ENCODE assay signal across 8 mouse cellular contexts in genomic region chr7:123065951-123066351, GRCm38 (mm10). TPM values are rescaled to one million over a fixed set of nuclear protein-coding genes. Genes with fewer than 3 reads are reported as not detected.
DNase-seq lines count a peak whose midpoint lies in the region; ATAC-seq lines count a peak whose summit lies in the region.

No protein-coding gene starts in this region.

- H3K4me2 ChIP-seq in heart, embryonic 16.5 days (ENCODE audit: low read depth, low read length): peak overlapping the region; percentile 15; the same call in 1 of the 2 replicates
- no peak overlapping the region for H3K4me2 ChIP-seq in midbrain, embryonic 15.5 days

- no peak overlapping the region for H3K27ac ChIP-seq in heart, embryonic 16.5 days (ENCODE audit: low read length)
- no peak overlapping the region for H3K27ac ChIP-seq in midbrain, embryonic 15.5 days

- H3K27me3 ChIP-seq in heart, embryonic 16.5 days (ENCODE audit: control insufficient read depth, insufficient read depth, low read length): no peaks in the 10 kb centered on the region
- no peaks in the 10 kb centered on the region for H3K27me3 ChIP-seq in midbrain, embryonic 15.5 days (replicated peaks)

- no peak for ATAC-seq in heart, embryonic 16.5 days (replicated peaks; ENCODE audit: extremely low read depth, insufficient read depth, low FRiP score)
- no peak for ATAC-seq in midbrain, embryonic 15.5 days (replicated peaks)

- H3K36me3 ChIP-seq in heart, embryonic 16.5 days (ENCODE audit: control insufficient read depth, insufficient read depth): no peaks in the 10 kb centered on the region
- no peaks in the 10 kb centered on the region for H3K36me3 ChIP-seq in midbrain, embryonic 15.5 days (replicated peaks)

- 72% methylated on average over 13 of the region's 13 CpGs for WGBS in heart, embryonic 16.5 days
- 86% methylated on average over 13 of the region's 13 CpGs for WGBS in midbrain, embryonic 15.5 days

- intact Hi-C loops in left cerebral cortex, postnatal 36 days (cut with DNase I): loop anchor here (5.0 kb wide), 2 partner anchors 34 to 56 kb away; partner anchors contain the start of gene Tnrc6a

- H3K9ac ChIP-seq in heart, embryonic 16.5 days (ENCODE audit: low read length): no peak overlapping the region
- H3K9ac ChIP-seq in midbrain, embryonic 15.5 days: no peak overlapping the region

- no peak overlapping the region; the same call in 1 of the 2 replicates for H3K4me3 ChIP-seq in heart, embryonic 16.5 days (ENCODE audit: low read length)
- no peak overlapping the region for H3K4me3 ChIP-seq in midbrain, embryonic 15.5 days

- DNase-seq in adrenal gland, postnatal 10 days: peak; percentile 70
- peak; percentile 66 for DNase-seq in cerebellum, adult 11-12 months
- DNase-seq in left cerebral cortex, postnatal 36 days (ENCODE audit: low spot score in 2 of 2): peak; percentile 80 to 84
- DNase-seq in embryo, embryonic 9.5 days (ENCODE audit: extremely low spot score): no peak
- DNase-seq in urinary bladder, adult 2 months (ENCODE audit: low spot score): no peak
- no peak for DNase-seq in thymus, postnatal 14 days

- H3K4me1 ChIP-seq in heart, embryonic 16.5 days (ENCODE audit: control insufficient read depth, insufficient read depth, low read length): peaks cover 10% of the 10 kb centered on the region
- H3K4me1 ChIP-seq in midbrain, embryonic 15.5 days: peaks cover 36% of the 10 kb centered on the region

- H3K9me3 ChIP-seq in heart, embryonic 16.5 days (replicated peaks; ENCODE audit: control insufficient read depth, low read length): peaks cover 9% of the 10 kb centered on the region
- no peaks in the 10 kb centered on the region for H3K9me3 ChIP-seq in midbrain, embryonic 15.5 days

RNA-seq across cellular contexts. Expression of gene Tnrc6a, which starts 57.7 kb away (rescaled TPM):
- total RNA-seq in adrenal gland, postnatal 10 days (2021): 10 to 100 TPM; 32.9 to 57.8 TPM
- 25.1 and 33.2 TPM in 2 replicates for polyA plus RNA-seq in heart, embryonic 16.5 days (2015; fragmentation: Nextera tagmentation; extraction: Ambion mirVana)
- 10 to 100 TPM; 43.5 to 59.0 TPM for total RNA-seq in left cerebral cortex, postnatal 36 days (2021)
- polyA plus RNA-seq in urinary bladder, adult 2 months (2012; rRNA removed): 47.1 and 48.4 TPM in 2 replicates
- 44.0 and 57.7 TPM in 2 replicates for polyA plus RNA-seq in midbrain, embryonic 15.5 days (2015; fragmentation: Nextera tagmentation; extraction: Ambion mirVana)

Comparison
In these comparisons a context has a peak if more than half of its experiments do, and no peak if none do; other contexts are left out.
1. DNase-seq: peak in adrenal gland, postnatal 10 days (single experiment), cerebellum, adult 11-12 months (single experiment) and left cerebral cortex, postnatal 36 days (2 of 2); none in embryo, embryonic 9.5 days (single experiment), urinary bladder, adult 2 months (single experiment) and thymus, postnatal 14 days (single experiment).